Mouse (Mus musculus): ENCODE measurements around the gene Trmt10c.
A peak's percentile ranks its signal among the peaks of the same experiment; 100 is the strongest.
"Not testable (repeated sequence)": the region's sequence is repeated elsewhere in the genome, so short reads cannot be mapped to it uniquely, and the experiment has no call there.

The Trmt10c gene

DNA sequence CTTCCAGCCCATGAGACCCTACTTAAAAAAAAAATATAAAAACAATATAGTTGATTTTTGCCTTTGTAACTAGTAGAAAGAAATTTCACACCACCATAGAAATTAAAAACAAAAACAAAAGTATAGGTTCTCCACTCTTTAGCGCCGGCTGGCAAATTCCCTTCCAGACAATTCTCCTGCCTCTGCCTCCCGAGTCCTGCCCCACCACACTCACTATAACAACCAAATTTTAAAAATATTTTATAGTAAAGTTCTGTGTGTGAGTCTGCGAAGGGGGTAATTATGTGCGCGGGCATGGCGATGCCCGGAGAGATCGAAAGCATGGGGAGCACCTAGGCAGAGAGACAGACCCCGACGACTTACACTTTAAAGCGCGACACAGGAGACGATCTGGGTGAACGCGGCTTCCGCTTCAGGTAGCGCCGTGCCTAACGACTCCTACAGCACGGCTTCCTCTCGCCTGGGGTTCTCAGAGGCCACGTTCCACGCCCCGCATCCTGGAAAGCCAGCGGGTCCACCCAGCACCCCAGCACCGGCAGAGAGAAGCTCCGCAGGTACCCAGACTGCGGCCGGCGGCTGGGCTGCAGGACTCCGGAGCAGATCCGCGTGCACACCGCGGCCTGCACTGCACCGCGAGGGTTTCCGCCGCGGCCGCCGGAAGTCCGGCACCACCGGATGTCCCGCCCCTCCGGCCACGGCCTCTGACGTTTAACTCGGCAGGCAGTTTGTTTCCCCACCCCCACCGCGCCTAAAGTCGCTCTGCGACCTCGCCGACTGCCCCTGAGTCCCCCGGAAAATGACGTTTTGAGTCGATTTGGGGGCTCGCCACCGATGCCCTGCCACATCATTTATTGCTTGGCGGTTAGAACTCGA lies at the start of gene Trmt10c:
Gene Trmt10c, minus strand, starts transcription at position 682 of the 873 bp plus-strand sequence.
- DNase-seq, result peak; percentile 91 to 93

GRCm38 (mm10) chr16:56086336-56086735 lies 48.7 kb upstream of the Trmt10c start:
- DNase-seq, result no peak

GRCm38 (mm10) chr16:56081691-56082090 lies 44.1 kb upstream of the Trmt10c start:
- DNase-seq, result no peak

DNA sequence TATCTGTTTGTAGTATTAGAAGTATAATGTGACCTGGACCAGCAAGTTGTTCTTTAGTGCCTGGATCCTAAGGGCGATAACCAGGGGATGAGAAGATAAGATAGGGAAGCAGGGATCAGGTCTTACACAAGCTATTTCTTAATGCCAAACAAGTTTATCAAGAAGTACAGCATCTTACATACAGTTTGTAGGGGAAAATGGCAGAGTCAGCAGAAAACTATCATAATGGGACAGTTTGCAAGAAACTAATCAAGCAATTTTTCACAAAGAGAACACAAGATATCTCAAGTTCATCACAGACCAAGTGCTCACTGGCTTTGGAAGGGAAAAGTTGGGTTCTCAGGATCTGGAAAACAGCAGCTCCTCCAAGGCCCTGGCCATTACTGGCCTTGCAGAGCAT lies 41.8 kb upstream of the Trmt10c start:
- DNase-seq, result no peak

DNA sequence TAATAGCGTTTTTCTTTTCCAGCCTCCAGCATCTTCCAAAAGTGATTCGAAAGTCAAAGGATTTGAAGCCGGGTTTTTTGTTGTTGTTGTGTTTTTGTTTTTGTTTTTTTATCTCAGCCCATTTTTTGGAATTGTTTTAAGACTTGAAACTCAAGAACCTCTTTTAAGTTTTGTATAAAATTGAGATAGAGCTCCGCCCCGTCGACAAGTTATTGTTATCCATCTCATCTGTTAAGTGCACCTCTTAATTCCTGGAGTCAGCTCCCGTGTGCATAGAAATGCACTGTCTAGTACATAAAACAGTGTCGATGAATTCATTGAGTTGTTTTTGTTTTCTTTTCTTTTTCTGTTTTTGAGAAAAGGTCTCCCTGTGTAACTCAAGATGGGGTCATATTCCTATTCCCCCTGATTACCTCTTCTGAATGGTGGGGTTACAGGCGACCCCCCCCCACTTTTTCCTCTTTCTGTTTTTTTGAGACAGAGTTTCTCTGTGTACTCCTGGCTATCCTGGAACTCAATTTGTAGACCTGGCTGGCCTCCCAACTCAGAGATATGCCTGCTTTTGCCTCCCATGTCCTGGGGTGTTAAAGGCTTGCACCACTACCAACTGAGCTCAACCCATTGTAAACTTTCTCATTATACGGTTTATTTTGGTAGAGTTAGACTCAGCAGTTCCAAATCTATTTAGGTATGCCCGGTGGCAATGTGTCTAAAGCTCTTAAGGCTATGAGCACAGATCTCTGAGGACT lies 38.7 kb upstream of the Trmt10c start:
- DNase-seq, result no peak

- peak; percentile 81 to 86 for DNase-seq
Observed at GRCm38 (mm10) chr16:56075222-56076111, 37.8 kb upstream of the Trmt10c start.

DNA sequence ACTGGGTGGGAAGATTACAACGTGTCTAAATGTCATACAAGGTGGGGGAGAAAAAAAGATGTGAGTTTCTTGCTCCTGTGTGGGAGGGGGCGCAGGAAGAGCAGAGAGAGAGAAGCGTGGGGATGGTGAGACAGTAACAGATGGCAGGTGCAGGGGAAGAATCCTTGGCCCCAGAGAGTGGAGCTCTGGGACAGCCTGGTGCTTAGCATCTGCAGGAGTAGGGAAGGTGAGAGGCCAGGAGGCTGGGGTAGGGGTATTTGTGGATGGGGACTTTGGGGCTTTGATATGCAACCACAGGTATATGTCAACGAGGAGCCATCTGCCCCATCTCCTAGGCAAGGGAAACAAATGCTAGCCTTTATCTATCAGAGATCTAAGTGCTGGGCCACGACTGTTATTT lies 36.9 kb upstream of the Trmt10c start:
- DNase-seq, result no peak

GRCm38 (mm10) chr16:56074122-56074521 lies 36.5 kb upstream of the Trmt10c start:
- DNase-seq, result no peak

GRCm38 (mm10) chr16:56073150-56073549 lies 35.5 kb upstream of the Trmt10c start:
- DNase-seq, result not testable (repeated sequence)

- DNase-seq, result no peak
Observed at GRCm38 (mm10) chr16:56072533-56072932, 34.9 kb upstream of the Trmt10c start.

- DNase-seq, result no peak
Observed at GRCm38 (mm10) chr16:56071317-56072232, 34.0 kb upstream of the Trmt10c start.

GRCm38 (mm10) chr16:56068523-56069070 lies 31.0 kb upstream of the Trmt10c start:
- DNase-seq, result no peak

DNA sequence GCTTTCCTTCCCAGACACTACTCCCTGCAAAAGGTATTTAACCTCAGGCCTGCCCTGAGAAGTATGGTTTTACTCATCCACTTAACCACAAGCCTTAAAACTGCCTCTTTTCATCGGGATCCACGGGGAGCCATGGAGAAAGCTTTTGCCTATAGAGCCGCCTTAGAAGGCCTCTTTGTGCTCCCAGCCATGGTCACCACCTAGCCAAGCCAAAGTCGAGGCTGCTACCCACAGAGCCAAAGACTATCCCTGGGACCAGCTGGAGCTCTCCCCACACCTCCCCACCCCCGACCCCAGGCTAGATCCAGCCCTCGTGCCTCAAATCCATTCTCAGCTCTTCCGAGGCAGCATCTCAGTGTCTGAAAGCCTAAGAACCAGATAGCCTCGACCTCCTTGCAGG lies 28.5 kb upstream of the Trmt10c start:
- DNase-seq, result no peak

DNA sequence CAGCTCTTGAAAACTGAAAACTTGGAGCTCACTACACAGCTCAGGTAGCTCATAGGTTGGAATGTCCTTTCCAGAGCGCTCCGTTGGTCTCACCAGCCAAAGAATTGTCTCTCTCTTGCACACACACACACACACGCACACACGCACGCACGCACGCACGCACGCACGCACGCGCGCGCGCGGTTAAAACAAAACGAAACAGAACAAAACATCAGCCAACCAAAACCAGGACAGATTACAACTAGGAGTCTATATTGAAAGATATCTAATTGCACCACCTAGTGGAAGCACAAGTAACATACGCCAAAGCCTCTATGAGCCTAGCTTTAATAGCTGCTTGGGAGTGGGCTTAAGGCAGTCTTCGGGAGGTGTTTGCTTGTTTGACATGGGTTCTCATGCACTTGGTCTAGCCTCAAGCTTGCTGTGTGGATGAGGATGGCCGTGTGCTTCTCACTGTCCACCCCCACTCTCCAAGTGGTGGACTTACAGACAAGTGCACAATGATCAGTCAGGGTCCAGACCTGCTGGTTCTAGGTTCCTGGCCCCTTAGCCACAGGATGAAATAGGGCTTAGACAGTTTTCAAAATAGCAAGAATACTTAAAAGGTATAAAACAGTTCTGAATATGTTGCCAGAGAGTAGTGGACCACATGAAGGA lies 26.8 kb upstream of the Trmt10c start:
- DNase-seq, result peak; percentile 48 to 68

GRCm38 (mm10) chr16:56062981-56063380 lies 25.4 kb upstream of the Trmt10c start:
- no peak for DNase-seq

- no peak for DNase-seq
Observed at GRCm38 (mm10) chr16:56061995-56062594, 24.5 kb upstream of the Trmt10c start.

- DNase-seq, result no peak
Observed at GRCm38 (mm10) chr16:56058151-56058550, 20.5 kb upstream of the Trmt10c start.

DNA sequence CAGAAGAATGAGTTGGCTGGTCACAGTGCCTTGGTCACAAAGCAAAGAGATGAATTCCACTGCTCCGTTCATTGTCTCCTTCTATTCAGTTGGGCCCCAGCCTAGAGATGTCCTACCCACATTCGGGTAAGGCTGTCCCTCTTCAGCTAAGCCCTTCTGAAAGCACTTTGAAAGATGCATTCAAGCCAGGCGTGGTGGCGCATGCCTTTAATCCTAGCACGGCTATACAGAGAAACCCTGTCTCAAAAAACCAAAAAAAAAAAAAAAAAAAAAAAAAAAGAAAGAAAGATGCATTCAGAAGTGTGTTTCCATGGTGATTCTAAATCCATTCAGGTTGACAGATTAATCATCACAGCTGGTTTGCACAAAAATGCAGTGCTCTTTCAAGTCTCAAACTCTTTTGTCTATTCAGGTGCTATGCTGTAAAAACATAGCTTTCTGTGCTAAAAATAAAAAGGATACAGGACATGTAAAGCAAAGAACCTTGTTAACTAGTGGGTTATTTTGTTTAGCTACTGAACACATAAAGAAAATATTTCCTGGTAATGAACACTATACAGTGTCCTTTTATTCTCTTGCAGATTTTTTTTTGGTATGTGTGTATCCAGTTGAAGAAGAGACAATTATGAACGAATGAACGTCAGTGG lies 19.4 kb upstream of the Trmt10c start:
- no peak for DNase-seq

DNA sequence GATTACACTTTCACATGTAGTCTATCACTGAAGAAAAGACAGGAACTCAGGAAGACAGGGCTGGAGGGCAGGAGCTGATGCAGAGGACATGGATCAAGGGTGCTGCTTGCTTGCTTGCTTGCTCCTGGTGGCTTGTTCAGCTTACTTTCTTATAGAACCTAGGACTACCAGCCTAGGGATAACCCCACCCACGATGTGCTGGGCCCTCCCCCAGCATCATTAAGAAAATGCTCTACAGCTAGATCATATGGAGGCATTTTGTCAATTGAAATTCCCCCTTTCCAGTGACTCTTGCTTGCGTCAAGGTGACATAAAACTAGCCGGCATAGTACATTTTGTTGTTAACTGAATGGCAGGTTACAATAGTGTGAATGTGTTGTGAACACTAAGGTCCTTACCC lies 18.3 kb upstream of the Trmt10c start:
- no peak for DNase-seq

- DNase-seq, result not testable (repeated sequence)
Observed at GRCm38 (mm10) chr16:56048038-56048437, 10.4 kb upstream of the Trmt10c start, which contains the start of gene Senp7. Senp7 (plus strand) TSS chr16:56048338.
